Mouse (Mus musculus) B cell, adult 2 months (primary cell): ENCODE results near the gene Fam81b.
"Not testable (repeated sequence)": the region's sequence is repeated elsewhere in the genome, so short reads cannot be mapped to it uniquely, and the experiment has no call there.

ENCODE experiments used
- DNase-seq, 2 experiments: peaks; one replicate each; pipeline ENCODE4 v3.0.0; 2022

The Fam81b gene

DNA sequence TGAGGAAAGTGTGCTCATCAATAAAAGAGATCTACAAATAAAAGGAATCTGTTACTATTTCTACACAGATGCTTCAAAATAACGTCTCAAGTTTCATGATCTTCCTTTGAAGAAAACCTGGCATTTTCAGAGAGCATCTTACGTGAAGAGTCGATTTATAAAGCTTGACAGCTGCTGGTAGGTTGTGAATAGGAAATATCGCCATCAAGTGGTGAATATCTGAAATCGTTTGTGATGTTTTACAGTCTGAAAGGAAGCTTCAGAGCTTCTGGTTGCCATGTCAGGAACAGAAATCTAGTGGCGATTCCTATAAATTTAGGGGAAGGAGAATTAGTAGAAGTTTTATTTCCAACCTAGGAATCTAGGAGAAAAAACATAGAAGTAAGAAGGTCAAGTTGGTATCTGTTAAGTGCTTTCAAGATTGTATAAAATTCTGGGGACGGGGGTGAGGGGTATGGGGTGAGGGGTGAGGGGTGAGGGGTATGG is at the start of gene Fam81b:
TSS of gene Fam81b (minus strand) at position 436 of the 486 bp plus-strand sequence.
- DNase-seq: no peak

DNA sequence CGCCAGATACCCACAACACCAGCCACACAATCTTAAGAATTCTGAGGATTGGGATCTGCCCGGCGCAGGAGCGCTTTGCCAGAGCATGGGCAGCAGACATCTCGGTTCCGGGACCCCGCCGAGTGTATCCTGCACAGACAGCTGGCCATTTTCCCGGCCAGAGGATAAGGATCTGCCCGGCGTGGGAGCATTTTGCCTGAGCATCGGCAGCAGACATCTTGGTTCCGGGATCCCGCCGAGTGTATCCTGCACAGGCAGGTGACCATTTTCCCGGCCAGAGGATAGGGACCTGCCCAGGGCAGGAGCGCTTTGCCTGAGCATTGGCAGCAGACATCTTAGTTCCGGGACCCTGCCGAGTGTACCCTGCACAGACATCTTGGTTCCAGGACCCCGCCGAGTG is 41.1 kb upstream of the Fam81b start:
- not testable (repeated sequence) for DNase-seq

DNA sequence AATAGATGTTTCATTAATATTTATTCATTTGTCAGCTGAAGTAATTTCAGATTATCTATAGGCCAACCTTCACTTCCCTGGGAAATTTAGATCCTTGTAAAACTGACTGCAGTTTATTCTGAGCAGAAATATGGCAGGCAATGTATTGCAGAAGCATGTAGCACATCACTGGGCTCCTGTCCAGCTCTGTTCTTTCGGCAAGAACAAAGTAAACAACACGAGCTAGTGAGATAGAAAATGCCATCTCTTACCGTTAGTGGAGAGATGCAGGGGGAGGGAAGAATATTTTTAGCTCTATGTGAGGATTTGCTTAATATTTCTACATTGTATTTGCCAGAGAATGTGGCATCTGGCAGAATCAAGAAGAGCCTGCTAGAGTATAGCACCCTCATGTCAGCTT is 13.8 kb upstream of the Fam81b start:
- DNase-seq: no peak

DNA sequence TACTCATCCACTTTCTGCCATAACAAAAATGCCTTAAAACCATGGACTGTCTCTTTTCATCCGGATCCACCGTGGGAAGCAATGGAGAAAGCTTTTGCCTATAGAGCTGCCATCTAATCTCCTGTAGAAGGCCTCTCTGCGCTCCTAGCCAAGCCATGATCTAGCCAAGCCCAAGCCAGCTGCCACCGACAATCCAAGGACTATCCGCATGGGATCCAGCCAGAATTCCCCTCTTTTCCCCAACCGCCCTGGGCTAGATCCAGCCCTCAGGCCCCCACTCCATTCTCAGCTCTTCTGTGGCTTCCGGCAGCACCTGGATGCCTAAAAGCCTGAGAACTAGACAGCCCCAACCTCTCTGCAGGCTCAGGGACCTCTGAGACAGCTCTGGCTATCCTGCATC is 6.7 kb upstream of the Fam81b start:
- no peak for DNase-seq

DNA sequence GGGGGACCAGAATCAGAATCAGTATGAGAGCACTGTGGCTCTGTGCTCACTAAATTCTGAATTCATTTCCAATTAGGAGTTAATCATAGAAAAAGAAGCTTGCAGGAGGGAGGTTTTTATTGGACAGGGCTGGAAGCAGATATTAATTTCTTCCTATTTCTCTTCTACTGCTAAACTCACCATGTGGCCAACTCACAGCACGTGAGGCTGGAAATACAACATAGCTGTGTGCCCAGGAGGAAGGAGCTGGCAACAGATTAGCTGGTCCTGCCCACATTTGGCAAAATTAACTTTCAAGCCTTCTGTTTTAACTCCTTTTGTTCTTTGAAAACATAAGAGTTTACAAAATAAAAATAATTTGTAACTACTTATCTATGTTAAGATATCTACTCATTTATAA is 3.9 kb upstream of the Fam81b start:
- no peak for DNase-seq

- DNase-seq: no peak
Observed at GRCm38 (mm10) chr13:76305655-76306365, 938 bp upstream of the Fam81b start.

DNA sequence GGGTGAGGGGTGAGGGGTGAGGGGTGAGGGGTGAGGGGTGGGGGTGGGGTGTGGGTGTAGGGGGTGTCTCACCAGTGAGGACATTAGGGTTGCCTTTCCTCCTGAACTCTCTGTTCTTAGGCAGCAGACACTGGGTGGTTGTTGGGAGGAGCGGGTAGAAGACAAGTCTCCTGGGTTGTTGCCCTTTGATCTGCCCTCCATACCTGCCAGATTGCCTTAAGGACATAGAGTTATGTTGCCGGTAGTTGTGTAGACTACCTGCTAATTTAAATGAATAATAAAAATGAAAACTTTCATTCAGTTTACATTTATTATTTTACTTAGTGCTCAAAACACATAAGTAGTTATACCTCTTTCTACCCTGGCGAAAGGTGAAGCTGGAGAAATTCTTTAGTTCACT is 369 bp upstream of the Fam81b start:
- DNase-seq: no peak

GRCm38 (mm10) chr13:76304201-76304600 is 671 bp downstream of the Fam81b start:
- DNase-seq: no peak

- DNase-seq: no peak
Observed at GRCm38 (mm10) chr13:76303160-76303559, 1.7 kb downstream of the Fam81b start.

- no peak for DNase-seq
Observed at GRCm38 (mm10) chr13:76302056-76302455, 2.8 kb downstream of the Fam81b start.

- no peak for DNase-seq
Observed at GRCm38 (mm10) chr13:76292050-76292449, 12.8 kb downstream of the Fam81b start.

DNA sequence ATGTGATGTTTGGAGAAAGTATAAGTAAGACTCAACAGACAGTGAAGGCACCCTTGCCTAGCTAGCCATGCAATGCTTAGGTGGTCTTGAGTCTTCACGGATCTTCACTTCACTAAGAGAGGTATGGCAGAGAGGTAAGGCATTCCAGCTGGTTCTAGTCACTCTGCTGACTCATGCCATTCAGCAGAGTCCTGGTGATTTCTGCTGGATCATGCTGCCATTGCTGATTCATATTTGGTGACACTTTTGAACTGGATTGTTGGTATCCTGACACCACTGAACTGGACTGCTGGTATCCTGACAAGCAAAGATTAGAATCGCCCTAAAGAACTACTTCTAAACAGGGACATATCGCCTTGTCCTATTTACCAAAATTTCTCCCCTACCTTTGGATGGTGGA is 20.3 kb downstream of the Fam81b start:
- no peak for DNase-seq

DNA sequence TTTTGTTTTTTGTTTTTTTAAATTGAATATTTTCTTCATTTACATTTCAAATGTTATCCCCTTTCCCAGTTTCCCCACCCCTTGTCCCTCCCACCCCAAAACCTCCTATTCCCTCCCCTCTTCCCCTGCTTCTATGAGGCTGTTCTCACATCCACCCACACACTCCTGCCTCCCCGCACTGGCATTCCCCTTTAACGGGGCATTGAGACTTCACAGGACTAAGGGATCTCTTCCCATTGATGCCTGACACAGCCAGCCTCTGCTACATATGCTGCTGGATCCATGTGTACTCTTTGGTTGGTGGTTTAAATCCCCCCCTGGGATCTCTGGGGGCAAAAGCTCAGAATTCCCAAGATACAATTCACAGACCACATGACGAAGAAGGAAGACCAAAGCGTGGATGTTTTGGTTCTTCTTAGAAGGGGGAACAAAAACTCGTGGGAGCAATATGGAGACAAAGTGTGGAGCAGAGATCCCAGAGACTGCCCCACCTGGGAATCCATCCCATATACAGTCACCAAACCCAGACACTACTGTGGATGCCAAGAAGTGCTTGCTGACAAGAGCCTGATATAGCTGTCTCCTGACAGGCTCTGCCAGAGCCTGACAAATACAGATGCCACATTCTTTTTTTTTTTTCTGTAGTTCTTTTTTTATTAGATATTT is 40.4 kb downstream of the Fam81b start:
- DNase-seq: no peak

DNA sequence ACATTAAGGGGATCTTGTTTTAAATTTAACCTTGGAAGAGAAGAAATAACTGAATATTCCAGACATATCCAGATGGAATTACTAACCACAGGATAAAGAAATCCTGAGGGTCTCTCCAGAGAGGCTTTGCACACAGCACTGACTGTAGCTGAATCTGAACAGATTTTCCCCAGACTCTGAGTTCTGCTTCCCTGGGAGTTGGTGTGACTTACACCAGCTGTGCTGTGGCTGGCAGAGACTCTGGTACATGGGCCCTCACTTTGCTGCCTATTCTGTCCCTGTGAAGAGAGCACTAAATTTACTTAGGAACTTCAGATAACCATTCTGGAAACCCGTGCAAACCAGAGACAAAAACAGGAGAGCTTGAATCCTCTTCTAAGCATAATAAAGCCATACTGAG is 46.1 kb downstream of the Fam81b start:
- no peak for DNase-seq

DNA sequence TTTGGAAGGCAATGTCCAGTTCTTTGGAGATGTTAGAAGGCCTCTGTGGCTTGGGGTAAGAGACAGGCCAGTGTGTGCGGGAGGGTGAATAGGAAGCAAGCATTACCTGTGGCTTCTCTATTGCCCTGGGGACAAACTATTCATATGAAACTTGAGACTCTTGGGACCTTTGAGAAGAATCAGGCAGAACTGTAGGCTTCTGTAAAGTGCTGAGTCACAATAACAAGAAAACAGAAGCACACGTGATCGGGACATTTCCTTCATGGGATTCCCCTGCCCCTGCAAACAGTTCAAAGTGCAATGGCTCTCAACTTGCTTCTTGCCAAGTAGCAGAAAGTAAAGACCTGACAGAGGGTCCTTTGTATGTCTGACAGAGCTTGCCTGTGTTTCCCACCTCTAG is 48.5 kb downstream of the Fam81b start:
- DNase-seq: peak; percentile 46 to 50

GRCm38 (mm10) chr13:76250092-76250491 is 54.8 kb downstream of the Fam81b start:
- DNase-seq: no peak

DNA sequence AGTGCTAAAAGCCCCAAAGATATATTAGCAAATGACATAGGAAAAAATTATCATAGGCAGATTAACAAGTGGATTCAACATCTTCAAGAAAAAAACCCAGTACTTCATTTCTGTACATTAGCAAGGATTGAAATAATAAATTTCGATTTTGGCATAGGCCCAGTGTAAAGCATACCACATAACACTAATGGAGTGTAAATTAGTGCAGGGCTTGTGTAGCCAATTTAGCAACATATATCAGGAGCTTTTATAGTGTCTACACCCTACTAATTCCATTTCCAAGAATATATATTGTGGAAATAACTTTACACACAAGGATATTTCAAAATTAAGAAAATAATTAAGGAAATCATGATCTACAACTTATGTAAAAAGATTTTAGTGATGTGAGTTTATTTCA is 55.8 kb downstream of the Fam81b start:
- no peak for DNase-seq

GRCm38 (mm10) chr13:76215397-76215796 is 89.5 kb downstream of the Fam81b start:
- DNase-seq: peak; percentile 7 to 15

- DNase-seq: no peak
Observed at GRCm38 (mm10) chr13:76214928-76215327, 89.9 kb downstream of the Fam81b start.

DNA sequence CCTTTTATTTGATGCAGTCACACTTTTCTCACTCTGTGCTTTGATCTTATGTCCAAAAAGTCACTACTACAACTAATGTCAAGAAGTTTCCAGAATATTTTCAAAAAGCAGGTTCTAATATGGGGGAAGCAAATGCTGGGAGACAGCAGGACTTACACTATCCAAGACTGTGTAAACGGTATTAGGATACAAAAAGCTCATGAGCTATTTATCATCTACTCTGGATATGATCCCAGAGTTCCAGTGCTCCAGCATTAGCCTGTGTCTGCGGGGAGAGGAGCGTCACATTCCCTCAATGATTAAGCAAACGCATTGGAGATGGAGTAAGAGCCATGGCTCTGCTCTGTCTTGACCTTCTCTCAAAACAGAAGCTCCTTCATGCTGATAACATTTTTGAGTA is 104.9 kb downstream of the Fam81b start:
- no peak for DNase-seq

DNA sequence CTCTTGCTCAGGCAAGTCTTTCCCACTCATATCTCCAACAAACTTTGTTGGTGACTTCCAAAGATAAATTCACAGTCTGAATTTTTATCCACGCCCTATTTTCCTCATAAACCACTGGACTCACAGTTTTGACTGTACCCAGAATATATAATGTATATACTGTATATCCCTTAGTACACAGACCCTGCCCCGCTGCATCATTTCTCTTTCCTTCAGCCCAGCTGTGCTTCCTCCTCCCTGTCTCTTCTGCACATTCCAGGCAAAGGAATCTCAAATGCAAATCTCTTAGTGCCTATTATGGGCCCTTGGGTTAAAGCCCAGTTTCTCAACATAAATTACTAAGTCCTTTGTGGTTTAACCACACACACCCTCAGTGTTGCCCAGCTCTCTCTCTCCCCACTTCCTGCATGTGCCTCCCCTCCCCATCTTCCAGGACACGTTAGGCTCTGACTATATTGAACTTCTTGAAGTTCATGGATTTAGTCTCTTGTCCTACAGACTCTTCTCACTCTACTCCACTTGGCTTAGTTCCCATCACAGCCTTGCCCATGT is 107.5 kb downstream of the Fam81b start:
- DNase-seq: no peak

GRCm38 (mm10) chr13:76195431-76196138 is 109.3 kb downstream of the Fam81b start:
- DNase-seq: no peak

DNA sequence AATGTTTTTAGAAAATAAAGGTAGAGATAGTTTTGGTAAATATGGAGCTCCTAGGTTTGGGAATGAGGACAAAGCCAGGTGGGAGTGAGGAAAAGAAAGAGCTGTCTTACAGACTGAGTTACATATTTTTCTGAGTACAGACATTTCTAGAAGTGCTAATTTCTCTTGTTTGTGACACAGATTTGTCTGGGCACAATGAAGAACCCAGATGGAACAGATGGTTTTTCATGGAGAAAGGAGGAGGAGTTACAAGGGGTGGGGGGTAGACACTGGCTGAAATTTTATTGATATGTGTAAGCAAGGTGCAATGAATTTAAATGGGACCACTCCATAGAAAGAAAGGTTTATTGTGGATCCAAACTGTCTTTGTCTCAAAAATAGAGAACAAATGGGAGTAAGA is 109.9 kb downstream of the Fam81b start:
- DNase-seq: no peak

DNA sequence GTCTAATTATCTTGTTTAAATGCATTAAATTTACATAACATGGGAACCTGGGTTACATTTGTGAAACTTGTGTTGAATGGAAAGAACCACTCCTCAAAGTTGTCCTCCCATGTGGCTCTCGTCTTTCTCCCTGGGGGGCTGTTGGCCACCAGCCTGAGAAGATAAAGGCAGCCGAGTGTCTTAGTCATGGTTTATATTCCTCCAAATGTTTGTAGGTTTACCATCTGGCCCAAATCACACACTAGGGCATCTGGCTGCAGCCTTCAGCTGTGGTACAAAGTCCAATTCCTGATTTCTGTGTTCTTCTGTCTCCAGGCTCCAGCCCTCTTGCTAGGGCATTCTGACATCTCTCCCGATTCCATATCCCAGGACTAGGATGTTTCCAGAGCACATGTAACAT is 114.6 kb downstream of the Fam81b start:
- no peak for DNase-seq
